Mouse (Mus musculus): ENCODE measurements at regions not wholly inside any gene's neighbourhood (a gene's known extent, or its start where the extent isn't known, plus 50 kb on each side); places are given as distances from the start of the nearest gene placed in this dataset.

- H3K27ac ChIP-seq, result peak overlapping the region; percentile 62; the same call in 1 of the 2 replicates
- no peak overlapping the region for H3K4me3 ChIP-seq
- no peak for DNase-seq (ENCODE audit: extremely low spot score in 1 of 2, low spot score in 2 of 2)
- TF ChIP-seq CTCF (IDR thresholded peaks at IDR 0.05), result no peak
- intact Hi-C loops (cut with DNase I), result loop anchor here (2.0 to 10.0 kb wide), 6 partner anchors 61 to 1305 kb away; partner anchors contain the start of gene Mtpn
These were observed 60.2 kb upstream of the Mtpn start for GRCm38 (mm10) chr6:35599841-35600240.

- Histone ChIP-seq H3K27ac (peak overlapping the region; percentile 81), H3K4me3 (no peak overlapping the region)
- intact Hi-C loops (cut with DNase I), result loop anchor here (2.0 to 10.0 kb wide), 6 partner anchors 60 to 1306 kb away; partner anchors contain the start of gene Mtpn
- no peak for TF ChIP-seq CTCF (IDR thresholded peaks at IDR 0.05)
- peak; percentile 62 to 67 for DNase-seq (ENCODE audit: extremely low spot score in 1 of 2, low spot score in 2 of 2)
These were observed 58.9 kb upstream of the Mtpn start for GRCm38 (mm10) chr6:35598406-35599185.

GRCm38 (mm10) chr6:35595012-35595411, 55.3 kb upstream of the Mtpn start:
- no peak for TF ChIP-seq CTCF (IDR thresholded peaks at IDR 0.05)
- no peak overlapping the region for H3K4me3 ChIP-seq
- no peak overlapping the region for H3K27ac ChIP-seq
- intact Hi-C loops (cut with DNase I), result loop anchor here (5.0 to 10.0 kb wide), 4 partner anchors 93 to 1310 kb away; no protein-coding TSS in a partner anchor
- DNase-seq (ENCODE audit: extremely low spot score in 1 of 2, low spot score in 2 of 2), result no peak

GRCm38 (mm10) chr6:35592234-35592633, 52.5 kb upstream of the Mtpn start:
- DNase-seq (ENCODE audit: extremely low spot score in 1 of 2, low spot score in 2 of 2), result no peak
- intact Hi-C loops (cut with DNase I), result loop anchor here (10.0 kb wide), 3 partner anchors 243 to 1313 kb away; no protein-coding TSS in a partner anchor
- Histone ChIP-seq H3K4me3 (no peak overlapping the region), H3K27ac (no peak overlapping the region)
- TF ChIP-seq CTCF (IDR thresholded peaks at IDR 0.05), result no peak

Measured in left cerebral cortex, adult 2 months (tissue).